Mouse (Mus musculus): ENCODE results near the gene Gm15013. TPM values are rescaled to one million over a fixed set of nuclear protein-coding genes. Genes with fewer than 3 reads are reported as not detected.
"Not testable (repeated sequence)": the region's sequence is repeated elsewhere in the genome, so short reads cannot be mapped to it uniquely, and the experiment has no call there.

The Gm15013 gene
- 1 to 10 TPM in 1 of 2 experiments, under 1 TPM in 1; 0.70 to 1.8 TPM for polyA plus RNA-seq (2017; shearing (Covaris generic))

GRCm38 (mm10) chrX:139714381-139714780 lies at the start of gene Gm15013:
Gene Gm15013, minus strand, starts transcription at chrX:139714481.
- no peak for ATAC-seq

DNA sequence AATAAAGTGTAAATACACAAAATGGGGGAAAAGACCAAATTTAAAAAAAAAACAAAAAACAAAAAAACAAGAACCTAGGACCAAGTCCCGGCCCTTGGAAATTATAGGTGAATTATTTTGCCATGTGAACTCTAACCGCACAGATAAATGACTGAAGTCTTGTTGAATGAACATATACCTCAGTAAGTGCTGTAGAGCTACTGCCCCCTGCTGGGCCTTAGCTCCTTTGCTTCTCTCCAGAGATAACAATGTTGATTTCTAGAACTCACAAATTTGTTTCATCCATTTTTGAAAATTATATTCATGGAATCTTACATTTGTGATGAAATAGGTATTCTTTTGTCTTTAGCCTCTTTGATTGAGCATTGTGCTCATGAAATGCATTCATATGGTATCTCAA lies 48.3 kb upstream of the Gm15013 start:
- ATAC-seq, result no peak

DNA sequence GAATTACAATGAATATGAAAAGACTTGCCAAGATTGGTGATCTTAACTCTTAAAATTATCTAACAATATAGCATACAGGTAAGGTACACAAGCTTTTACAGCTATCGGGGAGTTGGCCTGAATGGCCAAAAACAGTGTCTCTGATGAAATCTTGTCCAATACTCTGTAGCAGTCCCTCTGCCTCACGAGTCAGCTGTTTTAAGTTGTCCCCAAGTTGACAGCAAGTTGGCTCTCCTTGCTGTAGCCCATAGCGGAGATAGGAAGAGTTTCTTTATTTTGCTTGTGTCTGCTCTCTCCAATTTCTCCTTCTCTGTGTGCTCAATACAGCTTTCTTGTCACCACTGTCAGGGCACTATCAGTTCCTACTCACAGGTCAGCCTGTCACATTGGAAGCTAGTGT lies 44.4 kb upstream of the Gm15013 start:
- not testable (repeated sequence) for ATAC-seq

DNA sequence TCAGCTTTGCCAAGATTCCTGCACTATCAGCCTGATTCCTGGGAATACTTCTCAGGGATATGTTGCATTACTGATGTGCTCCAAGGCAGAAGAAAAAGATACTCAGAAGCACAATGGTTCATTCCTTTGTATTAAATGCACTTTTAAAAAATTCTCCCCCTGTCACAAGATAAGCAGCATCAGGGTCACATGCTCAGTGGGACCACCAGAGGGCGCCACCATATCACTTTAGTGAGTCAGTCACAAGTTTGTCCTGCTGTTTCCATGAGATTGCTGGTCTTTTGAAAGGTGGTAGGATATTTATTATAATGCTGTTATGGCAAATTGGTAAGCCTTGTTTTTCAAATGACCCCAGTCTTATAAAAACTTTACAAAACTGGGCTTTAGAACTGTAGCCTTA lies 37.6 kb upstream of the Gm15013 start:
- no peak for ATAC-seq

- ATAC-seq, result no peak
These were observed 22.8 kb upstream of the Gm15013 start for GRCm38 (mm10) chrX:139737066-139737465.

DNA sequence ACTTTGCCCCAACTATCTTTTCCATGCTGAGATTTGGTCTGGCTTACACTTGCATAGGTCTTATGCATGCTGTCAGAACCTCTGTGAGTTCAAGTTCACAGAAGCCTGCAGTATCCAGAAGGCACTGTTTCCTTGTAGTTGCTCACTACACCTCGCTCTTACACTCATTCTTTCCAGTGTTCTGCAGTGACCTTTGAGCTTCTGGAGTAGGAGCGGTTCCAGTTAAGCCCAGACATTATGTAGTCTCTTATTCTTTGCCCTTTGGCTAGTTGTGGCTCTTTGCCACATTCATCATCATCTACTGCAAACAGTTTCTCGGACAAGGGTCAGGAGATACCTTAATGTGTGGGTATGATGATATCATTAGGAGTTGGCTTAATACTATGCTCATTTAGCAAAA lies 16.3 kb upstream of the Gm15013 start:
- no peak for ATAC-seq

- no peak for ATAC-seq
These were observed 8.1 kb upstream of the Gm15013 start for GRCm38 (mm10) chrX:139722350-139722749.

DNA sequence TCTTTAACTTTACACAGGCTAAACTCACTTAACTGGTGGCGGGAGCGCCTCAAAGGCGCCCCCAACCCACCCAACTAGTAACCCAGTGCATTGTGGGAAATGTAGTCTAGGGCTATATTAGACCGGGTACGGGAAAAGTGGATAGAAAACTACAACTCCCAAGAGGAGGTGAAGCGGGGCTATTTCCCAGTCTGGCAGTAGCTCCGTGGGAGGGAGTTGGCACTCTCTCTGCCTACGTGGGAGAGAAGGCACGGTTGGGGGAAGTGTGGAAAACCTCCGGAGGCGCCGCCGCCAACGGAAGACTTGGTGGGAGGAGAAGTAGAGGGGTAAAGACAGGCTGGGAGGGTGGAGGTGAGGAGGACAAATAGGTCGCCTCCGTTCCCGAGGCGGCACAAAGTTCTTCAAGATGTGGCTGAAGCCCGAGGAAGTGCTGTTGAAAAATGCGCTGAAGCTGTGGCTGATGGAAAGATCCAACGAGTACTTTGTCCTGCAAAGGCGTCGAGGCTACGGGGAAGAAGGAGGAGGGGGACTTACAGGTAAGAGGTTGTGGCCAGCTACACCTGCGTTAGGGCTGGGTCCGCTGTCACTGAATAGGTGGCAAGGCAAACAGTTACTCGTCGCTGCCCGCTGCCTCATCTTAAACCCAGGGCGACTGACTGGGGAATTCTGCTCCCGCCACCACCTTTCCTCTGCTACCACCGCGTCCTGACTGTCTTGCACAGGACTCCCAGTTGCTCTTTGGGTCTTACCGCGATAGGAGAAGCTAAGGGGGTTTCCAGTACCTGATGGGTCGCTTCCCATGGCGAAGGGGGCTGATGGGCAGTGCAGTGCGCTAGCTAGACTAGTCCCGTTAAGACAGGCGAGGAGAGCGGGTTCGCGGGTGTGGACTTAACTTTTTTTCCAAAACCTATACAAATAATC lies 29.2 kb downstream of the Gm15013 start, which contains the start of gene Tbc1d8b:
TSS of gene Tbc1d8b (plus strand) at position 222 of the 921 bp plus-strand sequence.
- ATAC-seq, result peak; percentile 93

- ATAC-seq, result peak; percentile 35
These were observed 29.9 kb downstream of the Gm15013 start for GRCm38 (mm10) chrX:139684410-139684774.

DNA sequence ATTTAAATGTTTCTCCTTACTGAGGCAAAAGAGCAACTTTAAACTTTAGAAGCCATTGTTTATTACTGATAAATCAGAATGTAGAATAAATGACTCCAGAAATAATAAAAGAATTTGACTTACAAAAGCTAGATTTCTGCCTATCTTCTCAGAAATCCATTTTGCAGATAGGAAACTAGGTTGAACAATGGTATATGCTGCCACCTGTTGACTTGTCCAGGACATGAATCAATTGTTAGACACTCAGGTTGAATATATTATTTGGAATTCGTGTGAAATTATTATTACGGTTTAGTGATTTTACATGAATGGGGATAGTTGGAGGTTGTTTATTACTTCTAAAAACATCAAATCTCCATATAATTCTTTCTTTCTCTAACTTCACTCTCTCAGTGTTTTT lies 48.5 kb downstream of the Gm15013 start:
- ATAC-seq, result peak; percentile 36

Other genes starting within 250 kb of the Gm15013 start
- gene D330045A20Rik, start 234.1 kb downstream of the Gm15013 start, polyA plus RNA-seq (2017; shearing (Covaris generic)), result not detected
- under 1 TPM; 0.41 to 0.46 TPM for gene Rnf128, start 151.2 kb downstream of the Gm15013 start, polyA plus RNA-seq (2017; shearing (Covaris generic))
- gene Tbc1d8b, start 29.5 kb downstream of the Gm15013 start, polyA plus RNA-seq (2017; shearing (Covaris generic)), result 1 to 10 TPM; 4.5 TPM
- gene Ripply1, start 67.9 kb upstream of the Gm15013 start, polyA plus RNA-seq (2017; shearing (Covaris generic)), result not detected
- not detected for gene Cldn2, start 86.3 kb upstream of the Gm15013 start, polyA plus RNA-seq (2017; shearing (Covaris generic))
- gene Morc4, start 157.2 kb upstream of the Gm15013 start, polyA plus RNA-seq (2017; shearing (Covaris generic)), result under 1 TPM in 1 of 2 experiments, not detected in 1; 0.20 TPM